Mouse (Mus musculus) ovary, adult 18-20 months (tissue): ENCODE results near the gene Ipp.

Source experiments
- DNase-seq: peaks from one replicate; pipeline ENCODE4 v3.0.0; 2022; ENCODE audit warnings: low spot score, mixed read lengths

Ipp gene

GRCm38 (mm10) chr4:116507425-116508218 lies at the start of gene Ipp:
Gene Ipp, plus strand, starts transcription at chr4:116507549.
- DNase-seq = peak; percentile 91

- no peak for DNase-seq
Measured at GRCm38 (mm10) chr4:116461943-116462342, 45.4 kb upstream of the Ipp start.

- peak; percentile 8 for DNase-seq
Measured at GRCm38 (mm10) chr4:116463231-116464125, 43.9 kb upstream of the Ipp start.

GRCm38 (mm10) chr4:116464126-116464981 lies 43.0 kb upstream of the Ipp start, which contains the start of gene Mast2:
Gene Mast2, minus strand, starts transcription at chr4:116464183.
- DNase-seq = peak; percentile 75

- DNase-seq = no peak
Measured at GRCm38 (mm10) chr4:116481322-116481721, 26.0 kb upstream of the Ipp start.

GRCm38 (mm10) chr4:116483476-116483875 lies 23.9 kb upstream of the Ipp start:
- no peak for DNase-seq

- DNase-seq = peak; percentile 58
Measured at GRCm38 (mm10) chr4:116491119-116491536, 16.2 kb upstream of the Ipp start.

GRCm38 (mm10) chr4:116491886-116492285 lies 15.5 kb upstream of the Ipp start:
- DNase-seq = no peak

- DNase-seq = no peak
Measured at GRCm38 (mm10) chr4:116492460-116492859, 14.9 kb upstream of the Ipp start.

- no peak for DNase-seq
Measured at GRCm38 (mm10) chr4:116493646-116494045, 13.7 kb upstream of the Ipp start.

- no peak for DNase-seq
Measured at GRCm38 (mm10) chr4:116499978-116500377, 7.4 kb upstream of the Ipp start.

GRCm38 (mm10) chr4:116506886-116507424 lies 394 bp upstream of the Ipp start:
- DNase-seq = no peak

- DNase-seq = no peak
Measured at GRCm38 (mm10) chr4:116531109-116531508, 23.8 kb downstream of the Ipp start.

- no peak for DNase-seq
Measured at GRCm38 (mm10) chr4:116536351-116536750, 29.0 kb downstream of the Ipp start.

GRCm38 (mm10) chr4:116537737-116538136 lies 30.4 kb downstream of the Ipp start:
- no peak for DNase-seq

GRCm38 (mm10) chr4:116550432-116550831 lies 43.1 kb downstream of the Ipp start:
- no peak for DNase-seq

GRCm38 (mm10) chr4:116553035-116553434 lies 45.7 kb downstream of the Ipp start:
- no peak for DNase-seq

- DNase-seq = peak; percentile 46
Measured at GRCm38 (mm10) chr4:116555413-116556300, 48.3 kb downstream of the Ipp start, which contains the start of gene Tmem69. Gene Tmem69, minus strand, starts transcription at chr4:116555936.

- DNase-seq = peak; percentile 91
Measured at GRCm38 (mm10) chr4:116556561-116557305, 49.4 kb downstream of the Ipp start.
